Comparison of ENCODE assay signal across 16 mouse cellular contexts in the genomic region with DNA sequence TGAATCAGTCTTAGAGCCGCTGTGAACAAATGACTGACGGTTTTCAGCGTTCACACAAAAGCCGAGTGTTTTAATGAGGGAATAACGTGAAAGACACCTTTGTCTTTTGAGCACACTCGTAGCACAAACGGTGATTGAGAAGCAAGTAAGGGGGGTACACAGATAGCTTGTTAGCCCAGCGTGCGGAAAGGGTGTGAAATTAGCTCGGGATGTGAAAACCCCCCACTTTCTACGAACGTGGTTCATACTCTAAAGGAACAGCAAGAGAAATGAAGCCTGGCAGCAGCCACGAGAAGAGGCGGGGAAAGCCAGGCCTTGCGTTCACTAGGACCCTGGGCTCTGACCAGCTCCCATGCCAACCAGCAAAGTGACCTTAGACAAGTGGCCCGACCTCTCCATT. TPM values are rescaled to one million over a fixed set of nuclear protein-coding genes. Genes with fewer than 3 reads are reported as not detected.
DNase-seq lines count a peak whose midpoint lies in the region; ATAC-seq lines count a peak whose summit lies in the region.
"Had no signal": no experiment of that assay in that cellular context is flagged by ENCODE, and none has a peak within 500 bp of the region (broad histone marks: within the 10 kb centered on the region; RNA-seq: fewer than 3 reads in every experiment).

No protein-coding gene starts in this region.

- H3K4me2 ChIP-seq in midbrain, embryonic 15.5 days = no peak overlapping the region
- H3K4me2 ChIP-seq in hindbrain, embryonic 15.5 days = peak overlapping the region; percentile 37
- peak overlapping the region; percentile 24 for H3K4me2 ChIP-seq in neural tube, embryonic 13.5 days
- H3K4me2 ChIP-seq: liver, embryonic 15.5 days had no signal

- H3K36me3 ChIP-seq in midbrain, embryonic 10.5 days = no peaks in the 10 kb centered on the region
- H3K36me3 ChIP-seq in midbrain, embryonic 15.5 days (replicated peaks) = no peaks in the 10 kb centered on the region
- H3K36me3 ChIP-seq in forebrain, embryonic 10.5 days (replicated peaks) = no peaks in the 10 kb centered on the region
- no peaks in the 10 kb centered on the region for H3K36me3 ChIP-seq in hindbrain, embryonic 15.5 days
- no peaks in the 10 kb centered on the region for H3K36me3 ChIP-seq in neural tube, embryonic 13.5 days
- H3K36me3 ChIP-seq: liver, embryonic 15.5 days had no signal

- H3K9ac ChIP-seq in midbrain, embryonic 15.5 days = no peak overlapping the region
- peak overlapping the region; percentile 10; the same call in 1 of the 2 replicates for H3K9ac ChIP-seq in hindbrain, embryonic 15.5 days
- 0 out of 2 replicates have a peak overlapping the region, but pooled peaks have one; percentile 34 for H3K9ac ChIP-seq in neural tube, embryonic 13.5 days
- H3K9ac ChIP-seq: liver, embryonic 15.5 days had no signal

- peaks cover 29% of the 10 kb centered on the region for H3K4me1 ChIP-seq in midbrain, embryonic 10.5 days
- peaks cover 8% of the 10 kb centered on the region for H3K4me1 ChIP-seq in midbrain, embryonic 15.5 days
- peaks cover 56% of the 10 kb centered on the region for H3K4me1 ChIP-seq in forebrain, embryonic 10.5 days
- peaks cover 5% of the 10 kb centered on the region; the same call in 1 of the 2 replicates for H3K4me1 ChIP-seq in hindbrain, embryonic 15.5 days (replicated peaks)
- H3K4me1 ChIP-seq in neural tube, embryonic 13.5 days (replicated peaks) = peaks cover 7% of the 10 kb centered on the region
- H3K4me1 ChIP-seq: liver, embryonic 15.5 days had no signal

- no peak for ATAC-seq in midbrain, embryonic 15.5 days (replicated peaks)
- ATAC-seq in hindbrain, embryonic 15.5 days (ENCODE audit: low FRiP score, low read depth) = peak; percentile 63; the same call in 1 of the 2 replicates
- ATAC-seq in neural tube, embryonic 13.5 days (ENCODE audit: low read depth) = 0 out of 2 replicates have a peak, but pooled peaks have one; percentile 27

- H3K9me3 ChIP-seq in midbrain, embryonic 10.5 days (replicated peaks) = no peaks in the 10 kb centered on the region
- H3K9me3 ChIP-seq in midbrain, embryonic 15.5 days = no peaks in the 10 kb centered on the region
- no peaks in the 10 kb centered on the region for H3K9me3 ChIP-seq in forebrain, embryonic 10.5 days
- H3K9me3 ChIP-seq in hindbrain, embryonic 15.5 days = no peaks in the 10 kb centered on the region
- no peaks in the 10 kb centered on the region for H3K9me3 ChIP-seq in neural tube, embryonic 13.5 days
- H3K9me3 ChIP-seq: liver, embryonic 15.5 days had no signal

- H3K27ac ChIP-seq in midbrain, embryonic 10.5 days (replicated peaks) = peak overlapping the region; percentile 50
- H3K27ac ChIP-seq in midbrain, embryonic 15.5 days = no peak overlapping the region
- peak overlapping the region; percentile 82 for H3K27ac ChIP-seq in forebrain, embryonic 10.5 days
- H3K27ac ChIP-seq in hindbrain, embryonic 15.5 days (replicated peaks) = peak overlapping the region; percentile 37; the same call in 1 of the 2 replicates
- H3K27ac ChIP-seq in neural tube, embryonic 13.5 days (replicated peaks) = no peak overlapping the region
- H3K27ac ChIP-seq: liver, embryonic 15.5 days had no signal

- no peaks in the 10 kb centered on the region for H3K27me3 ChIP-seq in midbrain, embryonic 10.5 days (ENCODE audit: low read depth, poor library complexity, severe bottlenecking)
- no peaks in the 10 kb centered on the region; the same call in 1 of the 2 replicates for H3K27me3 ChIP-seq in midbrain, embryonic 15.5 days (replicated peaks)
- no peaks in the 10 kb centered on the region; the same call in 1 of the 2 replicates for H3K27me3 ChIP-seq in forebrain, embryonic 10.5 days (ENCODE audit: poor library complexity, severe bottlenecking)
- no peaks in the 10 kb centered on the region for H3K27me3 ChIP-seq in hindbrain, embryonic 15.5 days
- H3K27me3 ChIP-seq in neural tube, embryonic 13.5 days = no peaks in the 10 kb centered on the region
- H3K27me3 ChIP-seq: liver, embryonic 15.5 days had no signal

- WGBS in midbrain, embryonic 10.5 days = 73% methylated on average over 16 of the region's 16 CpGs
- WGBS in midbrain, embryonic 15.5 days = 32% methylated on average over 16 of the region's 16 CpGs
- WGBS in forebrain, embryonic 10.5 days = 29% methylated on average over 16 of the region's 16 CpGs
- WGBS in hindbrain, embryonic 15.5 days = 17% methylated on average over 16 of the region's 16 CpGs
- WGBS in neural tube, embryonic 13.5 days = 28% methylated on average over 16 of the region's 16 CpGs

- DNase-seq in midbrain, embryonic 10.5 days (ENCODE audit: low spot score) = no peak
- peak; percentile 36 for DNase-seq in forebrain, embryonic 10.5 days (ENCODE audit: extremely low spot score, low spot score)
- DNase-seq in adrenal gland, adult 2 months = no peak
- DNase-seq in ovary, postnatal 14 days (ENCODE audit: low spot score) = no peak
- DNase-seq in urinary bladder, postnatal 36 days (ENCODE audit: low spot score in 2 of 2) = no peak
- DNase-seq: adrenal gland, postnatal 36 days; cerebellum, postnatal 25 days; heart, adult 11 months; heart, postnatal 36 days; kidney, adult 8-10 months; thymus, postnatal 14 days had no signal

- H3K4me3 ChIP-seq in midbrain, embryonic 10.5 days = no peak overlapping the region
- H3K4me3 ChIP-seq in midbrain, embryonic 15.5 days = no peak overlapping the region
- 0 out of 2 replicates have a peak overlapping the region, but pooled peaks have one; percentile 12 for H3K4me3 ChIP-seq in forebrain, embryonic 10.5 days
- no peak overlapping the region for H3K4me3 ChIP-seq in hindbrain, embryonic 15.5 days
- no peak overlapping the region for H3K4me3 ChIP-seq in neural tube, embryonic 13.5 days
- H3K4me3 ChIP-seq: liver, embryonic 15.5 days had no signal

RNA-seq across cellular contexts. Expression of gene Tgfa, which starts 54.0 kb away (rescaled TPM):
- 1.3 and 1.4 TPM in 2 replicates for polyA plus RNA-seq in midbrain, embryonic 10.5 days (2016; fragmentation: Nextera tagmentation; extraction: Ambion mirVana)
- 11.2 and 13.2 TPM in 2 replicates for polyA plus RNA-seq in midbrain, embryonic 15.5 days (2015; fragmentation: Nextera tagmentation; extraction: Ambion mirVana)
- 1.2 and 1.3 TPM in 2 replicates for polyA plus RNA-seq in forebrain, embryonic 10.5 days (2016; fragmentation: Nextera tagmentation; extraction: Ambion mirVana)
- polyA plus RNA-seq in hindbrain, embryonic 15.5 days (2015; fragmentation: Nextera tagmentation; extraction: Ambion mirVana) = 15.3 and 19.1 TPM in 2 replicates
- polyA plus RNA-seq in neural tube, embryonic 13.5 days (2015; fragmentation: Nextera tagmentation; extraction: Ambion mirVana) = 9.7 and 10.2 TPM in 2 replicates
- 10 to 100 TPM; 15.0 to 18.2 TPM for total RNA-seq in adrenal gland, adult 2 months (2021)
- polyA plus RNA-seq in adrenal gland, adult 2 months (2012; rRNA removed) = 33.2 and 49.0 TPM in 2 replicates
- total RNA-seq: CH12.LX had no signal

Comparison
In these comparisons a context has a peak if more than half of its experiments do, and no peak if none do; other contexts are left out.
1. H3K27ac ChIP-seq: peak in midbrain, embryonic 10.5 days (single experiment), forebrain, embryonic 10.5 days (single experiment) and hindbrain, embryonic 15.5 days (single experiment); none in midbrain, embryonic 15.5 days (single experiment) and neural tube, embryonic 13.5 days (single experiment).